Mouse (Mus musculus) inflammation-experienced regulatory T-cells, adult 6 months (primary cell): ENCODE results near the gene St6galnac5. TPM values are rescaled to one million over a fixed set of nuclear protein-coding genes. Genes with fewer than 3 reads are reported as not detected.

Experiments used
- ATAC-seq: one replicate; pipeline ENCODE4 v1.8.0; 2017
- polyA plus RNA-seq, 3 experiments: library from polyadenylated mRNA; unstranded; fragments of 100-300 nt; shearing (Covaris generic); gene quantifications; one replicate each; pipeline ENCODE4 v1.2.1; 2017

The St6galnac5 gene
- polyA plus RNA-seq, 3 experiments from 2014 or later, result 0.08 TPM; not detected in 2

DNA sequence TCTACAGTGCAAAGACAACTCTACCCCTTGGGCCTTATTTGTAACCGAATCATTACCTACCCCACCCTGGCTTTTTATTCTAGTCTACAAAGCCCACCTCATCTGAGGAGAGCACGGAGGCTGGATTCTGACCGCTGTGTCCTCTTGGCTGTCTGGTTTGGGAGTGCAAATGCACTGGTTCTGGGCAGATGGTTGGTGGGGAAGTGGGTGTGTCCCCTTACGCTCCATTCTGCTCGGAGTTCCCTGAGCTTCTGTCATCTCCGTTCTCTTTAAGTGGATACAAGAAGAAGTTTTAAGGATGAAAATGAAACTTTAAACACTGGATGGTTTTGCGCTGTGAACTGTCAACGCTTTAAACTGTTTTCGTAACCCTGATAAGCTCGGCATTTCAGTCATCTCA, 68.9 kb downstream of the St6galnac5 start:
- no peak for ATAC-seq

GRCm38 (mm10) chr3:152912216-152913101, 69.6 kb downstream of the St6galnac5 start:
- peak; percentile 83 for ATAC-seq

DNA sequence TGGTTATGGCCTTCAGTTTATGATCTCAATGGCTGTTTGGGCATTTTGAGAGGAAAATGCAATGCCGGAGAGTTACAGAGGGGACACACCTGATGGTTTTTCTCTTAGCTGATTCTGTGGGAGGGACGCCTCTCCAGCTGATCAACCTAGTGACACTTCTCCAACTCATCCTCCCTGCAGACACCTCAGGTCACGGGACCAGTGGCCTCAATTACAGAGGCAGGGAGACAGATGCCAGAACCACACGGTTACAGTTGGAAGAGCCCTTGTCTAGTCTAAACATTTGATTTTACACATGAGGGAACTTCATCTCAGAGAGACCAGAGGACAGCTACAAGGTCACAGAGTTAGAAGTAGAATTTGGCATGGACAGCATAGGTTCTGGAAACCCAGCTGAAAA, 70.5 kb downstream of the St6galnac5 start:
- no peak for ATAC-seq

DNA sequence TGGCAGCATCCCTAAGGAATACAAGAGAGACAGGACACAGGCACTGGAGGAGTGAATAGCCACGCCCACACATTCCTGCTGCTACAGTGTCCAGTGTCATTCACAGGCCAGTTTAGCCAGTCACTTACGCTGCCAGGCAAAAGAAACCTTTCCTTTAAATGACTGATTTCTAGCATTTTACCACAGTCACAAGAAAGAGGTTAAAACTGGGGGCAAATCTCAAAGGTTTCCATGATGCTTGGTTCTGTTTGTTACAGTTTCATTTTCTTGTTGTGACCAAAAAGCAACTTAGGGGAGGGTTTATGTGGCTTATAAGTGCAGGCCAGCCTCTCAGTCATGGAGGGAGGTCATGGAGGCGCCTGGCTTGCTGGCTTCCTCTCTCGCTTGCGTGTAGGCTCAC, 74.4 kb downstream of the St6galnac5 start:
- no peak for ATAC-seq

DNA sequence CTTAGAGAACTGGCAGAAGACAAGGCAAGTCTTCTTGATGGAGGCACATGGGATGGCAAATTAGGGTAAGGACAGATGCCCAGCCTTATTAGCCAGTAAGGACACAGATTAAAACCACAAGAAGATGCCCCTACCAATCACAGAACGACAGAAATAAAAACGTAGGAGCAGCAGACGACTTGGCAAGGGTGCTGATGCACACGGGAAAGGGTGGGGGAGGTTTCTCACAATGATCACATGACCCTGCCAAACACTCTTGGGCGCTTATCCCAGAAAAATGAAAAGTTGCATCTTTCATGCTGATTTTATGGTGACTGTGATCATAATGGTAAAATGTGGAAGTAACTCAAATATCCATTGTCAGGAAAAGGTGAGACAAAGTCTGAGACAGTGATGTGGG, 75.0 kb downstream of the St6galnac5 start:
- ATAC-seq, result no peak

DNA sequence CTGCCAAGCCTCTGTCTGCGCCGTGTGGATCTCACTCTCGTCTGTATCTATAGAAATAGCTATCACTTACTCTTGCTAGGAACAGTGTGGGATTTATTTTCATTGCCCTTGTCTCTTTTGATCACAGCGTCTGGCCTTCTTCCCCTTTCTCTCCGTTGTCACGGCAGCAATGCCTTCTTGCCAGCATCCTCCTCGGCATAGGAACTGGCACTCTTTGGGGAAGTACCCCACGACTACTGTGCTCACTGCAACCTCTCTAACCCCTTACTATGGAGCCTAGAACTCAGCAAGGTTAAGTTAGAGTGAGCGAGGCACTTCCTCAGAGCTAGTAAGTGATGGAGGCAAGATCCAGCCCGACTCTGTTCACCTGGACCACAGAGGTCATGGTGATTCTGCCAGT, 76.2 kb downstream of the St6galnac5 start:
- no peak for ATAC-seq

GRCm38 (mm10) chr3:152905026-152905425, 77.0 kb downstream of the St6galnac5 start:
- no peak for ATAC-seq

DNA sequence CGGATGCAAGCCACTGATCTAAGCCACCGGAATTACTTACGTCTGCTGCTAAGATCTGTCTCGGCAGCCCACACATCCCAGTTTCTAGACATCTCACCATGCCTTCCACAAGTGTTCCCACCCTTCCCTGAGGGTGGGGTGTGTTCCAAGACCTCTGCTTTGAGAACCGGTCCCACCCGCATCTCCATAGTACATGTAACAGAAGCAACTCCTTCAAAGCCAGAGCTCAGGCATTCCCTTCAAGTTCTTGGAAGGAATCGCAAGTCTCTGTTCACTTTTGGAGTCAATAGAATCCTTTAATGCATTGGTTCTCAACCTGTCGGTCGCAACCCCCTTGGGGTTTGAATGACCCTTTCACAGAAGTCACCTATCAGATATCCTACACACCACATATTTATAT, 83.1 kb downstream of the St6galnac5 start:
- ATAC-seq, result no peak

DNA sequence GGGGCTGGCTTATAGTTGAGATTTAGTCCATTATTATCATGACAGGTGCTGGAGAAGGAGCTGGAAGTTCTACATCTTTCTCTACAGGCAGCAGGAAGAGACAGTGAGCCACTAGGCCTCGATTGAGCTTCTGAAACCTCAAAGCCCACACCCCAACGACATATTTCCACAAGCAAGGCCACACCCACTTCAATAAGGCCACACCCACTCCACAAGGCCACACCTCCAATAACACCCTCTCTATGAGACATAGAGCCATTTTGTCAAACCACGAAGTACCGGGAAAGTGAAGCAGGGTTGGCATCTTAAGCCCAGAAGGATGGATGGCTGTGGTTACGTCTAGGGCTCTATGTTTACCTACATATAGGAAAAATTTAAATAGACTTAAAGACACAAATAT, 84.8 kb downstream of the St6galnac5 start:
- no peak for ATAC-seq

- ATAC-seq, result no peak
These were observed 85.9 kb downstream of the St6galnac5 start for GRCm38 (mm10) chr3:152896111-152896510.

DNA sequence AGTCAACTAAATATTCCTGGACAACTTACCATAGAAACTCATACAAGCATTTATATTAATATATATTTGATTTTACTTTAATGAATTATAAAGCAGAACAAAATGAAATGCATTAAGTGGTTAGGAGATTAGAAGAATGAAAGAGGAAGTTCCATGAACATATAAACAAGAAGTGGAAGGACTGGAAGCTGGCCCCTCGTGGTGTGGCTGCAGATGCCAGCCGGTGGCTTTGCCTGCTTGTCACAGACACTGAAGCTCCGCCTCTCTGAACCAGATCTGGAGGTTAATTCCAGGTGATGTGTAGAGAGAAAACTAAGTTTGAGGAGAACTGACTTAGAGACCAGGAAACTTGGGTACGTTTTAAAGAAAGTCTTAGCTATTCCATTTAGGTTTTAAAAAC, 87.1 kb downstream of the St6galnac5 start:
- no peak for ATAC-seq

DNA sequence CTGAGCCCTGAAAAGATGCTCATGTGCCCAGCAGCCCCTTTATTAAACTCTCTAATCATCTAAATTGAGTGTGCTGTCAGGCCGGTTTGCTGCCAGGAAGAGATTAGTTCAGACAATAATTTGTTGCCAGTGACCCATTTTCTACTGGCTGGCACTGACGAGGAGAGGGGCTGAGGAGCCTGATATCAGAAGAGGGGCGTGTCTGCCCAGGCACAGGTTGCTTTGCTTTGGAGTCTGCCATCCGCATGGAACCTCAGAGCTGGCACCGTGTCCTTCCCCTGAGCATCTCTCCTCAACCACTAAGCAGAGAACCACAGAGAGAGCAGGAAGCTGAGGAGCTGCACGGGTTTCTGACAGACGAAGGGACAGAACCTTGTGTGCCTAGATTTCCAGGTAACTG, 93.9 kb downstream of the St6galnac5 start:
- no peak for ATAC-seq

DNA sequence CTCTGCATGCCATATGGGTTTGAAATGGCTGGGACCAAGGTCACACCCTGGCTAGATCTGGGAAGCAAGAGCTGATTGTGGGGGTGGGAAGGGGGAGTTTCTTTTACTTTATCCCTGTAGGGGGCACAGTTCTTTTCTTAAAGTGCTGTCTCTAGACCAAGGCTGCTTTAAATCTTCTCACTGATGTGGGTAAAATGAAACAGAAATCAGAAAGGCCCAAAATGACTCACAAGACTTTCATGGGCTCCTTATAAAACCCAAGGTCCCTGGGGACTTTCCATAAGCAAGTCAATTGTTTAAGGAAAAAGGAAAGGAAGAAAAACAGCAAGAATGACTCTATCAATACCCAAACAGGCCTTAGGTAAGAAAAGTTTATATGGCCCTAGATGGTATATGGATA, 95.3 kb downstream of the St6galnac5 start:
- peak; percentile 75 for ATAC-seq

DNA sequence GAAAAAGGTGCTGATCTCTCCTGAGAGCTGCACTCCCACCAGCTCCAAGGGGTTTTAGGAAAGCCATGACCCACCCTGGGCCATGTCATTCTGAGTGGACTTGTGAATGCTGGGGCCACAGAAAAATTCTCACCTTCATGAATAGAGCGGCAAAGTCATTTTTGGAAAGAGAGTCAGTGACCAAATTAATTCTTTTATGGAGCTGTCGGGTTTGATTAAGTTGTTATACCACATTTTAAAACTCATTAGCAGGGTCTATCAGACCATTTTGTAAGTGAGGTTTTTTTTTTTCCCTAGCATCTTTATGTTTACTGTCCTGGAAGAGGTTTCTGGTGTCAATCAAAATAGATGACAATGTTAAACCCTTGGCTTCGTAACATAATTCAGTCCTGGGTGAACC, 98.5 kb downstream of the St6galnac5 start:
- ATAC-seq, result no peak

DNA sequence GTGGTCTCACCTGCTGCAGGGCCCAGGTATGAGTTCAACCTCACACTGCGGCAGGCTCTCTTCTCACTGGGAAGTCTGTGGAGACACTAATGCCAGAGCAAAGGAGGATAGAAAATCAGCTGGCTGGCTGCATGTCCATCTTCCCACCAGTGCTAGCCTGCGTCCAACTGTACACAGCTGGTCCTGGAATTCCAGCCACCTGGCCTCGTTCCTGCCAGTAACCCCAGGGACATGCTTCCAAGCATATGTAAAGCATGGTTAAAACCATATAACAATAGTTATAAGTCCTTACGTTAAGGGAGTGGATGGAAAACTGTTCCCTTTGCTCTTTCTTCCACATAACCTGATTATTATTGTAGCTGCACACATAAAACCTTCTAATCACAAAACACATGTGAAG, 100.3 kb downstream of the St6galnac5 start:
- ATAC-seq, result no peak

- ATAC-seq, result no peak
These were observed 101.8 kb downstream of the St6galnac5 start for GRCm38 (mm10) chr3:152880121-152880835.

DNA sequence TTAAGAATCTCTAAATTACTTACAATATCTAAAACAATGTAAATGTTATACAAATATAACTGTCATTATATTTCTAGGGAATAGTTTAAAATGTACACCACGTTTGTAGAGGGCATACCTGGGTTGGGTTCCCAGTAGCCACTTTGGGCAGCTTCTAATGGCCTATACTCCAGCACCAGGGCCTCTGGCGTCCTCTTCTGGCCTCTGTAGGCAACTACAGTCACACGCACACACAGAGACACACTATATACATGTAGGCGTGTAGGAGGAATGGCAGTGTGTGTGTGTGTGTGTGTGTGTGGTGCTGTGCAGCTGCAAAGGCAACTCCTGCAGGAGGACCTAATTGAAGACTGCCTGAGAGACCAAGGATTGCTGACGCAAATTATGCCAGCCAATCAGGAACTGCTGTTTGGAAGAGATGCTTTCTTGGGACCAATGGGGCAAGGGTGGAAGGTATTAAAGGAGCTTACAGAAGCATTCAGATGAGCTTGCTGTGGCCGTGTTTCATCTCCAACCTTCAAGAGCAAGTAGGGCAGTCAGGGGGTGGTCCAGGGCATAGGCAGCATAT, 106.2 kb downstream of the St6galnac5 start:
- no peak for ATAC-seq

DNA sequence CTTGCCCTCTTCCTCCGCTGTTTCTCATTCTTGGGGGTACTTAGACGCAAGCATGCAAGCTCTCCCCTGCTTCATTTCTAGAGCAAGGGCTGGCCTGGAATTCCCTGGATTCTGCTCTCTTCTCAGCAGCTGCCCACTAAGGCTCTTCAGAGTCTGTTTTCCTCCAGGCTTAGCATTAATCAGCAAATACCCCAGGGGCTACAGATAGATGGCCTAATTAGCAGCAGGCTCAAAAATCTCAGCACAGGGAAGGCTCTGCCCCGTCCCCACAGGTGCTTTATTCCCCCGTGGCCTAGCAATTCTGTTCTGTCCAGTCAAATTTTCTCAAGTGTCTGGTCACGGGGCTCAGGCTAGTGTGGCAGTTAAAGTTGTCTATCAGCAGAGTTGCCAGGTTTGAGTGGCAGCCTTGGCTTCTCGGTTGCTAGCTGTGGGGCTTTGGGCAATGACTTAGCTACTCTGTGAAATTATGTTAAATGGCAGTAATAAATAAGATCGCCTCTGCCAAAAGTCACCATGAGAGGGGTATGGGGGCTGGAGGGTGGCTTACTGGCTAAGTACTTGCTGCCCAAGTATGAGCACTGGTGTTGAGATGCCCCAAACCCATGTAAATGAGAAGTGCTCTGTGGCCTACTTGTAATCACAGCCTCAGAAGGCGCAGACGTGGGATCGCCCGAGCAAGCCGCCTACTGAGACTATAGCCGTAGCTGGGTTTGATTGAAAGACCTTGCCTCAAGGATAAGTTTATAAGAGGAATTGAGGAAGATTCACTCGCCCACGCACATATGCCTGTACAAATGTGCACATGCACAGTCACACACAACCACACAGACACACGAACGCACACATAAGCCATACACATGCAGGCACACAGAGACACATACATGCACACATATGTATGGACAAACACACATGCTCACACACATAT, 107.4 kb downstream of the St6galnac5 start:
- no peak for ATAC-seq

DNA sequence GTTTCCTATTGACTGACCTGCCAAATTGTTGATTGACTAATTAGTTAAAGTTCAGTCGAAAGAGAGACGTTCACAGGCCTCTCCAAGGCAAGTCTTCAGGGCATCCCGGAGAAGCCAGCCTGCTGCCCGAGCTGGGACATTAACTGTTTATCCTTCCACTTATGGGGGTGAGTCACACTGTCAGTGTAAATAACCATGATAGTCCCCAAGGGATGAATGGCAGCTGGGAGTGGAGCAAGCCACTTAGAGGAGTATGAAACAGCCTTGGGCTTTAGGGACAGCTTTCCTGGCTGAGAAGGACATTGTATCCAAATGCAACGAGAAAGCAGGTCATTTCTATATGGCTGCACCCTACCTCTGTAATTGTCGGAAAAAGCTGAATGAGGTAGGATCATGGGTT, 109.5 kb downstream of the St6galnac5 start:
- ATAC-seq, result no peak

DNA sequence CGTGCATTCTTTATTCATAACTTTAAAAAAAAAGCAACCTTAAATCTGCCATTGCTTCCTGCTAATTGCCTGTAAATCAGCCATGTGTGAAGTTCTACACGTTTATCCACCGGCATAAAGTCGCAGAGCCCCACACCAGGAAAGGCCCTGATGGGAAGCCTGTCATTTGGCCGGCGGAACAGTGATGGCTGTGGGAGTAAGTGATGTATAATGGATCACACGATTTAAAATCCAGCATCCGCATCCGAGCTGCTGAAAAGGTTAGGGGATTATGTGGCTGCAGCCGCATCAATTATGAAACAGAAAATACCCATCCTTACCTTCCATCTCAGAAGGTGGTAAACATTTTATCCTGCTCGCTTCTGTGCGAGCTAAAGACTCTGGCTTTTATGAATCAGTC, 110.0 kb downstream of the St6galnac5 start:
- ATAC-seq, result no peak

DNA sequence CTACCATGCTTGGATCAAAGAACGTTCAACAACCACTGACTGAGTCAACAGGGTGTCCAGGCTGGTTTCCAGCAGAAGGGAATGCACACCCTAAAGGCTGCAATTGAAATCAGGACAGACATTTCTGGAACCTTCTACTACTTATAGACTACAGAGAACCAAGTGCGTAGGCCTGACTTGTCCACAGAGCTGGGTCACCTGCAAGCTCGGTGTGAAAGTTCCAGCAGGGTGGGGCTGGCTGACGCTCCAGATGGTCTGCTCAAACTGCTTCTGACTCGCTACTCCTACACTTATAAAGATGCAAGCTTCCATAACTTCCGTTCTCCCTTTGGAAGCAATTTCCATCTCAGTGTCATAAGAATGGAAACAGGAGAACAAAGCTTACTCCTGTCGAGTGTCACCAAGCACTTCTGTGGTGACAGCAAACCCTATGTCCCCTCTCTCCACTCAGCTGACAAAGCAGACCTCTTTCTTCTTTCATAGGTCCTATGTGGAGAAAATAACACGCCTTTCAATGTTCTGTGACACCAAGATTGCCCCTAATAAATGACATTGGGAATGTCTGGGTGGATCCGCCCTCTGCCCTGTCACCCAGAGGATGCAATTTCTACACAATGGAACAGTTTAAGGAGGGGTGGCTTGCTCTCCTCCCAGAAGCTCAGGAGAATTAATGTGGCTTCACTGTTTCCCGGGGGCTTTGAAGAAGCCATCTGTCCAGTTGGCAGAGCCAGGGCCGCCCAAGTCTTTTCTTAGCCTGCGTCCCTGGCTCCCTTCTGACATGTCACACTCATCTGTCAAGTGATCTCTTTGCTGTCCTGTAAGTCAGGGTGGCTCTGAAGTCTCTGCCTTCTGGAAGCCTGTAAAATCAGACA, 114.2 kb downstream of the St6galnac5 start:
- no peak for ATAC-seq
